Mouse (Mus musculus) lung, postnatal 0 days (tissue): ENCODE results near the gene Mrpl34. TPM values are rescaled to one million over a fixed set of nuclear protein-coding genes. Genes with fewer than 3 reads are reported as not detected.

Experiments used
- ATAC-seq: fragments of 200-750 bp; cut with Nextera tagmentation; 2 replicates; pipeline ENCODE4 v1.8.0; 2017; ENCODE audit warnings: moderate library complexity
- DNase-seq: peaks from one replicate; pipeline ENCODE4 v3.0.0-alpha.2; 2016; ENCODE audit warnings: low spot score
- H3K27ac ChIP-seq: fragments of 300-500 bp; sonication (generic); 2 replicates; pipeline ENCODE4 v1.5.1; 2014; ENCODE audit warnings: antibody characterized with exemption, mild to moderate bottlenecking, low read length, mixed read lengths
- H3K27me3 ChIP-seq: fragments of 300-500 bp; sonication (generic); replicated peaks from 2 replicates; pipeline ENCODE4 v1.6.1; 2014; ENCODE audit warnings: low read length, mixed read lengths; ENCODE audit not compliant: insufficient read depth
- H3K36me3 ChIP-seq: fragments of 300-500 bp; sonication (generic); 2 replicates; pipeline ENCODE4 v1.6.1; 2014; ENCODE audit warnings: low read length, mixed read lengths; ENCODE audit not compliant: insufficient read depth
- H3K4me1 ChIP-seq: fragments of 300-500 bp; sonication (generic); 2 replicates; pipeline ENCODE4 v1.6.1; 2014; ENCODE audit warnings: antibody characterized with exemption, low read depth, low read length, mixed read lengths; ENCODE audit not compliant: insufficient read depth
- H3K4me2 ChIP-seq: fragments of 300-500 bp; sonication (generic); replicated peaks from 2 replicates; pipeline ENCODE4 v1.6.1; 2014; ENCODE audit warnings: low read depth, mild to moderate bottlenecking, low read length, moderate library complexity, mixed read lengths
- H3K4me3 ChIP-seq: fragments of 300-500 bp; sonication (generic); 2 replicates; pipeline ENCODE4 v1.5.1; 2014; ENCODE audit warnings: low read depth, low read length
- H3K9ac ChIP-seq: fragments of 300-500 bp; sonication (generic); replicated peaks from 2 replicates; pipeline ENCODE4 v1.6.1; 2014; ENCODE audit warnings: low read depth, mild to moderate bottlenecking
- H3K9me3 ChIP-seq: fragments of 300-500 bp; sonication (generic); 2 replicates; pipeline ENCODE4 v1.6.1; 2016; ENCODE audit warnings: low read length, mixed read lengths
- CTCF ChIP-seq: IDR thresholded peaks from 2 replicates; pipeline ENCODE4 v1.5.1; 2016; ENCODE audit warnings: antibody characterized with exemption, mild to moderate bottlenecking
- EP300 ChIP-seq: IDR thresholded peaks from 2 replicates; pipeline ENCODE4 v1.6.1; 2016; ENCODE audit warnings: antibody characterized with exemption, mild to moderate bottlenecking, control low read depth
- WGBS: fragments of 180-500 bp; shearing (Covaris S2); extraction: QIAGEN DNeasy Blood & Tissue Kit; methylation state at CpG from one replicate; pipeline ENCODE4 v1.1.7; 2014; 5-methylcytosine and 5-hydroxymethylcytosine counted together
- polyA plus RNA-seq: library from polyadenylated mRNA; unstranded; fragments of >200 nt; fragmentation: Nextera tagmentation; extraction: Ambion mirVana; gene quantifications from 2 replicates; pipeline ENCODE4 v1.2.1, GENCODE M21; 2015

Gene Mrpl34
- polyA plus RNA-seq, 1 experiment from 2014 or later, result 146 TPM

GRCm38 (mm10) chr8:71451337-71451736 is 13.4 kb upstream of the Mrpl34 start:
- no peaks in the 10 kb centered on the region for H3K27me3 ChIP-seq
- 61% methylated on average over 4 of the region's 4 CpGs for WGBS
- H3K4me1 ChIP-seq, result no peaks in the 10 kb centered on the region
- DNase-seq (no peak), ATAC-seq (no peak)
- H3K36me3 ChIP-seq, result no peaks in the 10 kb centered on the region
- H3K4me2 ChIP-seq, result no peak overlapping the region
- H3K27ac ChIP-seq, result no peak overlapping the region
- H3K9ac ChIP-seq, result no peak overlapping the region
- H3K9me3 ChIP-seq, result no peaks in the 10 kb centered on the region
- H3K4me3 ChIP-seq, result no peak overlapping the region
- TF ChIP-seq EP300 (no peak), CTCF (no peak)

- ATAC-seq (no peak), DNase-seq (no peak)
- H3K27ac ChIP-seq, result no peak overlapping the region
- no peak overlapping the region for H3K4me2 ChIP-seq
- no peaks in the 10 kb centered on the region for H3K27me3 ChIP-seq
- H3K4me3 ChIP-seq, result no peak overlapping the region
- H3K4me1 ChIP-seq, result no peaks in the 10 kb centered on the region
- 50% methylated on average over 11 of the region's 11 CpGs for WGBS
- no peak overlapping the region for H3K9ac ChIP-seq
- TF ChIP-seq EP300 (no peak), CTCF (no peak)
- no peaks in the 10 kb centered on the region for H3K36me3 ChIP-seq
- no peaks in the 10 kb centered on the region for H3K9me3 ChIP-seq
Observed at GRCm38 (mm10) chr8:71451777-71452176, 13.0 kb upstream of the Mrpl34 start.

- Histone ChIP-seq H3K27me3 (no peaks in the 10 kb centered on the region), H3K4me1 (no peaks in the 10 kb centered on the region), H3K4me2 (no peak overlapping the region), H3K27ac (no peak overlapping the region), H3K36me3 (no peaks in the 10 kb centered on the region), H3K4me3 (no peak overlapping the region), H3K9me3 (no peaks in the 10 kb centered on the region), H3K9ac (no peak overlapping the region)
- DNase-seq (no peak), ATAC-seq (no peak)
- TF ChIP-seq EP300 (no peak), CTCF (no peak)
- 56% methylated on average over 2 of the region's 2 CpGs for WGBS
Observed at GRCm38 (mm10) chr8:71452669-71453068, 12.1 kb upstream of the Mrpl34 start.

GRCm38 (mm10) chr8:71454668-71455067 is 10.1 kb upstream of the Mrpl34 start:
- ATAC-seq, result no peak
- Histone ChIP-seq H3K4me2 (no peak overlapping the region), H3K4me3 (no peak overlapping the region), H3K9me3 (no peaks in the 10 kb centered on the region), H3K4me1 (no peaks in the 10 kb centered on the region), H3K27ac (no peak overlapping the region), H3K27me3 (no peaks in the 10 kb centered on the region), H3K9ac (no peak overlapping the region), H3K36me3 (no peaks in the 10 kb centered on the region)
- no peak for DNase-seq
- no peak for TF ChIP-seq CTCF
- no peak for TF ChIP-seq EP300
- WGBS, result 81% methylated on average over 8 of the region's 8 CpGs

GRCm38 (mm10) chr8:71456906-71457305 is 7.9 kb upstream of the Mrpl34 start:
- ATAC-seq, result peak; percentile 59
- no peak for DNase-seq
- no peak overlapping the region for H3K9ac ChIP-seq
- no peaks in the 10 kb centered on the region for H3K27me3 ChIP-seq
- H3K4me2 ChIP-seq, result no peak overlapping the region
- no peak overlapping the region for H3K4me3 ChIP-seq
- TF ChIP-seq CTCF (no peak), EP300 (no peak)
- H3K36me3 ChIP-seq, result no peaks in the 10 kb centered on the region
- no peak overlapping the region for H3K27ac ChIP-seq
- no peaks in the 10 kb centered on the region for H3K4me1 ChIP-seq
- whole genome bisulfite sequencing, result 40% methylated on average over 22 of the region's 22 CpGs
- H3K9me3 ChIP-seq, result no peaks in the 10 kb centered on the region

GRCm38 (mm10) chr8:71457659-71458270 is 7.0 kb upstream of the Mrpl34 start:
- H3K27ac ChIP-seq, result no peak overlapping the region
- DNase-seq (no peak), ATAC-seq (no peak)
- no peaks in the 10 kb centered on the region for H3K9me3 ChIP-seq
- WGBS, result 84% methylated on average over 20 of the region's 20 CpGs
- no peak overlapping the region for H3K4me2 ChIP-seq
- no peaks in the 10 kb centered on the region for H3K27me3 ChIP-seq
- no peak overlapping the region for H3K4me3 ChIP-seq
- TF ChIP-seq EP300 (no peak), CTCF (no peak)
- no peaks in the 10 kb centered on the region for H3K36me3 ChIP-seq
- H3K4me1 ChIP-seq, result peaks cover under 1% of the 10 kb centered on the region; the same call in 1 of the 2 replicates
- no peak overlapping the region for H3K9ac ChIP-seq

GRCm38 (mm10) chr8:71460716-71461115 is 4.0 kb upstream of the Mrpl34 start:
- no peak for TF ChIP-seq CTCF
- no peak for TF ChIP-seq EP300
- ATAC-seq (no peak), DNase-seq (no peak)
- H3K4me2 ChIP-seq, result no peak overlapping the region
- no peaks in the 10 kb centered on the region for H3K9me3 ChIP-seq
- no peak overlapping the region for H3K9ac ChIP-seq
- peaks cover 20% of the 10 kb centered on the region; the same call in 1 of the 2 replicates for H3K4me1 ChIP-seq
- 92% methylated on average over 6 of the region's 6 CpGs for WGBS
- no peaks in the 10 kb centered on the region for H3K27me3 ChIP-seq
- no peaks in the 10 kb centered on the region for H3K36me3 ChIP-seq
- H3K4me3 ChIP-seq, result no peak overlapping the region
- H3K27ac ChIP-seq, result no peak overlapping the region
